Mouse (Mus musculus) MEL (cell line): Measurements from ENCODE around the gene Lifr. TPM values are rescaled to one million over a fixed set of nuclear protein-coding genes. Genes with fewer than 3 reads are reported as not detected.

Experiments
- DNase-seq: peaks from one replicate; pipeline ENCODE4 v3.0.0; 2011; ENCODE audit warnings: low read depth, low spot score
- H3K27ac ChIP-seq: 2 replicates; pipeline ENCODE4 v1.5.1; 2012; ENCODE audit warnings: low read depth, mild to moderate bottlenecking, control low read depth, low read length, moderate library complexity; ENCODE audit not compliant: control insufficient read depth
- H3K27me3 ChIP-seq, 2 experiments: fragments of 150-350 bp in 1 of 2; sonication (generic) in 1 of 2; 2 replicates each; pipeline ENCODE4 v1.6.1; 2012; ENCODE audit warnings: low read length in 2 of 2, mild to moderate bottlenecking in 2 of 2, improper control_type of control experiment in 1 of 2, moderate library complexity in 1 of 2; ENCODE audit not compliant: insufficient read depth in 2 of 2, control insufficient read depth in 1 of 2
- H3K36me3 ChIP-seq, 2 experiments: 2 replicates each; pipeline ENCODE4 v1.6.1; 2012 to 2014; ENCODE audit warnings: low read length in 2 of 2, improper control_type of control experiment in 1 of 2, inconsistent platforms in 1 of 2, mild to moderate bottlenecking in 1 of 2; ENCODE audit not compliant: insufficient read depth in 2 of 2, control insufficient read depth in 1 of 2
- H3K4me1 ChIP-seq, 2 experiments: fragments of 150-350 bp in 1 of 2; sonication (generic) in 1 of 2; 2 replicates each; pipeline ENCODE4 v1.6.1; 2012; ENCODE audit warnings: low read length in 2 of 2, improper control_type of control experiment in 1 of 2, mild to moderate bottlenecking in 1 of 2; ENCODE audit not compliant: insufficient read depth in 2 of 2, control insufficient read depth in 1 of 2
- H3K4me3 ChIP-seq, 2 experiments: fragments of 150-350 bp in 1 of 2; sonication (generic) in 1 of 2; 2 replicates each; pipeline ENCODE4 v1.5.1; 2012; ENCODE audit warnings: low read depth in 2 of 2, low read length in 2 of 2, mild to moderate bottlenecking in 2 of 2, moderate library complexity in 2 of 2, control low read depth in 1 of 2, improper control_type of control experiment in 1 of 2; ENCODE audit not compliant: control insufficient read depth in 1 of 2, insufficient read depth in 1 of 2
- H3K79me2 ChIP-seq: 2 replicates; pipeline ENCODE4 v1.6.1; 2012; ENCODE audit warnings: mild to moderate bottlenecking, low read length, moderate library complexity; ENCODE audit not compliant: control insufficient read depth, poor library complexity, insufficient read depth
- H3K9ac ChIP-seq: 2 replicates; pipeline ENCODE4 v1.6.1; 2012; ENCODE audit warnings: low read depth, mild to moderate bottlenecking, control low read depth, low read length, moderate library complexity; ENCODE audit not compliant: control insufficient read depth, poor library complexity, severe bottlenecking
- H3K9me3 ChIP-seq: fragments of 150-350 bp; sonication (generic); replicated peaks from 2 replicates; pipeline ENCODE4 v1.6.1; 2012; ENCODE audit warnings: mild to moderate bottlenecking, low read length, improper control_type of control experiment, moderate library complexity; ENCODE audit not compliant: insufficient read depth
- BHLHE40 ChIP-seq: IDR thresholded peaks from 2 replicates; pipeline ENCODE4 v1.6.1; 2012; ENCODE audit warnings: low read depth, mild to moderate bottlenecking, inconsistent platforms, low read length, improper control_type of control experiment, borderline replicate concordance
- CTCF ChIP-seq, 3 experiments: IDR thresholded peaks in 2 of 3; conservative IDR thresholded peaks in 1 of 3; 2 replicates each; pipeline ENCODE4 v1.5.1; 2011 to 2012; ENCODE audit warnings: low read length in 3 of 3, low read depth in 2 of 3, mild to moderate bottlenecking in 2 of 3, improper control_type of control experiment in 1 of 3, inconsistent platforms in 1 of 3, mixed read lengths in 1 of 3, moderate library complexity in 1 of 3; ENCODE audit not compliant: control insufficient read depth in 1 of 3, insufficient read depth in 1 of 3, poor library complexity in 1 of 3, severe bottlenecking in 1 of 3
- ELF1 ChIP-seq: IDR thresholded peaks from 2 replicates; pipeline ENCODE4 v1.6.1; 2014; ENCODE audit warnings: low read depth, mild to moderate bottlenecking, inconsistent platforms, low read length, improper control_type of control experiment, moderate library complexity
- EP300 ChIP-seq, 2 experiments: IDR thresholded peaks; 2 replicates each; pipeline ENCODE4 v1.6.1; 2011; ENCODE audit warnings: improper control_type of control experiment in 2 of 2, low read length in 2 of 2, low read depth in 1 of 2, mild to moderate bottlenecking in 1 of 2
- ETS1 ChIP-seq: IDR thresholded peaks from 2 replicates; pipeline ENCODE4 v1.6.1; 2012; ENCODE audit warnings: low read depth, mild to moderate bottlenecking, inconsistent platforms, low read length, improper control_type of control experiment, moderate library complexity
- GABPA ChIP-seq: IDR thresholded peaks from 2 replicates; pipeline ENCODE4 v1.6.1; 2012; ENCODE audit warnings: low read depth, mild to moderate bottlenecking, inconsistent platforms, low read length, improper control_type of control experiment, moderate library complexity
- HCFC1 ChIP-seq: IDR thresholded peaks from 2 replicates; pipeline ENCODE4 v1.6.1; 2012; ENCODE audit warnings: low read depth, mild to moderate bottlenecking, inconsistent platforms, low read length, improper control_type of control experiment, moderate library complexity
- KAT2A ChIP-seq: conservative IDR thresholded peaks from 2 replicates; pipeline ENCODE4 v1.6.1; 2012; ENCODE audit warnings: low read depth, low read length, improper control_type of control experiment, inconsistent platforms
- MAZ ChIP-seq: IDR thresholded peaks from 2 replicates; pipeline ENCODE4 v1.6.1; 2012; ENCODE audit warnings: low read depth, mild to moderate bottlenecking, inconsistent platforms, low read length, improper control_type of control experiment
- MYB ChIP-seq: IDR thresholded peaks from 2 replicates; pipeline ENCODE4 v1.6.1; 2011; ENCODE audit warnings: mild to moderate bottlenecking, low read depth, low read length, improper control_type of control experiment
- MYC ChIP-seq: IDR thresholded peaks from 2 replicates; pipeline ENCODE4 v1.6.1; 2011; ENCODE audit warnings: low read depth, mild to moderate bottlenecking, low read length, improper control_type of control experiment, moderate library complexity
- NRF1 ChIP-seq: IDR thresholded peaks from 2 replicates; pipeline ENCODE4 v1.6.1; 2014; ENCODE audit warnings: low read depth, mild to moderate bottlenecking, inconsistent platforms, low read length, improper control_type of control experiment, moderate library complexity; ENCODE audit not compliant: poor library complexity, insufficient read depth, severe bottlenecking
- POLR2AphosphoS2 ChIP-seq: IDR thresholded peaks from 2 replicates; pipeline ENCODE4 v1.6.1; 2011; ENCODE audit warnings: low read length, improper control_type of control experiment
- RCOR1 ChIP-seq: IDR thresholded peaks from 2 replicates; pipeline ENCODE4 v1.6.1; 2012; ENCODE audit warnings: low read depth, mild to moderate bottlenecking, inconsistent platforms, low read length, improper control_type of control experiment
- SIN3A ChIP-seq: IDR thresholded peaks from 2 replicates; pipeline ENCODE4 v1.6.1; 2012; ENCODE audit warnings: low read length, improper control_type of control experiment, inconsistent platforms
- UBTF ChIP-seq: IDR thresholded peaks from 2 replicates; pipeline ENCODE4 v1.6.1; 2012; ENCODE audit warnings: low read depth, mild to moderate bottlenecking, inconsistent platforms, low read length, improper control_type of control experiment, moderate library complexity, borderline replicate concordance; ENCODE audit not compliant: insufficient read depth
- USF1 ChIP-seq: IDR thresholded peaks from 2 replicates; pipeline ENCODE4 v1.6.1; 2014; ENCODE audit warnings: low read depth, mild to moderate bottlenecking, inconsistent platforms, low read length, improper control_type of control experiment, moderate library complexity
- ZNF384 ChIP-seq: IDR thresholded peaks from 2 replicates; pipeline ENCODE4 v1.6.1; 2012; ENCODE audit warnings: low read depth, mild to moderate bottlenecking, inconsistent platforms, low read length, improper control_type of control experiment
- polyA plus RNA-seq, 2 experiments: library from polyadenylated mRNA; stranded (reverse) in 1 of 2; unstranded in 1 of 2; fragments of >175 nt in 1 of 2; fragments of >200 nt in 1 of 2; gene quantifications; 2 replicates each; pipeline versions ENCODE4 v1.2.1 to v1.2.4; 2012; ENCODE audit warnings: low replicate concordance in 2 of 2, low read depth in 1 of 2; ENCODE audit not compliant: insufficient read length in 2 of 2, insufficient read depth in 1 of 2, missing spikeins in 1 of 2
- total RNA-seq: library from RNA; depleted of rRNA; stranded (reverse); fragments of 300-350 nt; gene quantifications from 2 replicates; pipeline ENCODE4 v1.2.3, GENCODE M21; 2012

Gene Lifr
- total and polyA plus RNA-seq, 3 experiments, result not detected

DNA sequence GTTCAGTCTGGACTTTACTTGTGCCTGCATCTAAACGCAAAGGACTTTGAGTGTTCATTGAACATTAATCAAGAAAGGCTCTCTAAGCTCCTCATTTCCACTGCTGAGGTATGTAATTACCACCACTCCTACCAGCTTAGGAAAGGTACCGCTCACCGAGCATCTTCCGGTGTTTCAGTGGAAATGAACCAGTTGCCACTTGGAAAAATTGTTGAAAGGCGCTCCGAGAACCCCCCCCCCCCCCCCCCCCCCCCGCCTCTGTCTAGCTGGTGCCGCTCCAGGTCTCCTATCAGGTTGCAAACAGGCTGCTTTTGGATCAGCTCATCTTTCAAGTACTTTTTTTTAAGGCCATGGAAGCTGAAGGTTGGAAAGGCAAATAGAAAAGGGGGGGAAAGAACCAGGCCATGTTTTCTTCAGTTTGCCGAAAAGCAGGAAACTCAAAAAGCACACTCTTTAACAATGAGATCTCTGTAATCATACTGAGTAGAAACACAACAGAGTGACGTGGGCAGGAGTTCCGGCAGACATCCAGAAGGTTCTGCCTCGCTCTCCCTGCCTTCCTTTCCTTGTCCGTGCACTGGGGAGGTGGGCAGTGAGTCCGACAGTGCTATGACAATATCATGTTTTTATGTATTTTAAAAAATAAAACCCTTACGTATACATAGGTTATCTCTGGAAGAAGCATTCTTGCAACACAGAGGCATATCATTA, 9.3 kb upstream of the Lifr start:
- Histone ChIP-seq H3K4me1 (peaks cover 0 to 3% of the 10 kb centered on the region in 2 experiments; a peak in 1 of 4 replicates), H3K27me3 (no peaks in the 10 kb centered on the region; a peak in 1 of 4 replicates), H3K9ac (no peak overlapping the region), H3K36me3 (no peaks in the 10 kb centered on the region), H3K27ac (no peak overlapping the region), H3K79me2 (no peaks in the 10 kb centered on the region), H3K9me3 (no peaks in the 10 kb centered on the region), H3K4me3 (no peak overlapping the region)
- TF ChIP-seq RCOR1 (no peak), KAT2A (no peak), SIN3A (no peak), CTCF (IDR thresholded peaks at IDR 0.05 in 2 of 3, conservative IDR thresholded peaks at IDR 0.05 in 1 of 3; ENCODE audit: control insufficient read depth in 1 of 3, insufficient read depth in 1 of 3, low read depth in 2 of 3, low read length in 3 of 3, poor library complexity in 1 of 3, severe bottlenecking in 1 of 3) (no peak)
- no peak for DNase-seq

DNA sequence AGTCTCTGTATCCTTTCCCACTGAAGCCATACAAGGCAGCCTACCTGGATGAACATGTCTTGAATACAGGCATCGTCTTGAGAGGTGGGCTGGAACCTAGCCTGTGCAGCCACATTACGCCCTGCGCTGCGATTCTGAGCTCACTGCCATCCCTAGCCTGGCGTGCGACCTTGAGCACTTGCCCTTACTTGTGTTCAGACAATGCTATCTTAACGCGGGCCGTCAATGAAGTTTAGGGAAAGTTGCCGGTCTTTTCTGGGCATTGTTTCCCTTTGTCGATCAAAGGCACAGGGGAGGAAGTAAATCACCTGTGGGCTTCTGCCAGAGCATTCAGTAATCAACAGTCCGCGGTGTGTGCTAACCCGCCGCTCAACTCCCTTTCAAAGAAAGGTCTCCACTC, 8.6 kb upstream of the Lifr start:
- Histone ChIP-seq H3K9ac (no peak overlapping the region), H3K9me3 (no peaks in the 10 kb centered on the region), H3K27ac (no peak overlapping the region), H3K4me3 (no peak overlapping the region), H3K79me2 (no peaks in the 10 kb centered on the region), H3K27me3 (no peaks in the 10 kb centered on the region), H3K4me1 (peaks cover 0 to 3% of the 10 kb centered on the region in 2 experiments; a peak in 1 of 4 replicates), H3K36me3 (no peaks in the 10 kb centered on the region)
- TF ChIP-seq MAZ, result no peak
- no peak for TF ChIP-seq NRF1
- TF ChIP-seq ZNF384, result no peak
- no peak for TF ChIP-seq CTCF (IDR thresholded peaks at IDR 0.05 in 2 of 3, conservative IDR thresholded peaks at IDR 0.05 in 1 of 3; ENCODE audit: control insufficient read depth in 1 of 3, insufficient read depth in 1 of 3, low read depth in 2 of 3, low read length in 3 of 3, poor library complexity in 1 of 3, severe bottlenecking in 1 of 3)
- no peak for TF ChIP-seq MYC
- TF ChIP-seq UBTF, result no peak
- TF ChIP-seq POLR2AphosphoS2, result no peak
- TF ChIP-seq KAT2A, result no peak
- TF ChIP-seq GABPA, result no peak
- TF ChIP-seq ELF1, result no peak
- no peak for TF ChIP-seq SIN3A
- TF ChIP-seq HCFC1, result no peak
- DNase-seq, result no peak

DNA sequence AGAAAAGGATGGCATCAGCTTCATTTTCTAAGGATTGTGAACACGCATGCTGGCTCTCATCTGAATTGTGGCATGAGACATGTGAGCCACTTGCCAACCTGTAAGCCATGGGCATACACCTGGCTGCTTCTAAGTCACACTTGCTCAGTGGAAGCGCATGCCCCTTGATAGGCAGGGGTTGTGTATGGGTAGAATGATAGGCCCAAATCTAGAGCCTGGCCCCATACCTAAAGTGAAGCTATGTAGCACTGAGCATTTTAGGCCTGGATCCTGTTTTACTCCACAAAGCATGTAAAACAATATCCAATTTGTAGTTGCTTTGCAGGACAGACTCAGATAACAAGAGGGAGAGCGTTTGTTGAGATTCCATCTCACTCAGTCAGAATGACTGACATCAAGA, 7.5 kb upstream of the Lifr start:
- Histone ChIP-seq H3K4me1 (peaks cover 0 to 3% of the 10 kb centered on the region in 2 experiments; a peak in 1 of 4 replicates), H3K4me3 (no peak overlapping the region), H3K79me2 (no peaks in the 10 kb centered on the region), H3K27me3 (no peaks in the 10 kb centered on the region), H3K9me3 (no peaks in the 10 kb centered on the region), H3K27ac (no peak overlapping the region), H3K36me3 (no peaks in the 10 kb centered on the region), H3K9ac (no peak overlapping the region)
- no peak for DNase-seq
- TF ChIP-seq ETS1 (no peak), EP300 (IDR thresholded peaks at IDR 0.05; ENCODE audit: low read depth in 1 of 2, low read length in 2 of 2) (no peak), HCFC1 (no peak), MYB (no peak), KAT2A (no peak), USF1 (no peak), BHLHE40 (no peak), ELF1 (no peak)
